Mouse (Mus musculus) lung, adult 2 months (tissue): ENCODE results near the gene Rhbdf2. TPM values are rescaled to one million over a fixed set of nuclear protein-coding genes. Genes with fewer than 3 reads are reported as not detected.
A peak's percentile ranks its signal among the peaks of the same experiment; 100 is the strongest.
"Not testable (repeated sequence)": the region's sequence is repeated elsewhere in the genome, so short reads cannot be mapped to it uniquely, and the experiment has no call there.

Source experiments
- DNase-seq: peaks from one replicate; pipeline ENCODE4 v3.0.0; 2022
- H3K4me1 ChIP-seq: fragments of 200-500 bp; 2 replicates; pipeline ENCODE4 v1.6.1; 2011; ENCODE audit warnings: low read length; ENCODE audit not compliant: control insufficient read depth, insufficient read depth
- H3K4me3 ChIP-seq: fragments of 200-500 bp; replicated peaks from 2 replicates; pipeline ENCODE3; 2011; ENCODE audit warnings: low read depth, mild to moderate bottlenecking, control low read depth, low read length; ENCODE audit errors: extremely low read depth
- CTCF ChIP-seq: fragments of 200-500 bp; IDR thresholded peaks from 2 replicates; pipeline ENCODE4 v1.5.1; 2011; ENCODE audit warnings: mild to moderate bottlenecking, low read length, control low read depth; ENCODE audit not compliant: insufficient read depth
- POLR2A ChIP-seq: fragments of 200-500 bp; IDR thresholded peaks from 2 replicates; pipeline ENCODE4 v1.6.1; 2011; ENCODE audit warnings: low read depth, mild to moderate bottlenecking, control low read depth, low read length, borderline replicate concordance; ENCODE audit errors: extremely low read depth
- WGBS: fragments of 180-500 bp; shearing (Covaris S2); methylation state at CpG from one replicate; pipeline ENCODE4 v1.1.7; 2018; 5-methylcytosine and 5-hydroxymethylcytosine counted together
- polyA plus RNA-seq: library from polyadenylated mRNA; depleted of rRNA; stranded (reverse); fragments of >200 nt; gene quantifications from 2 replicates; pipeline ENCODE4 v1.2.3, GENCODE M21; 2012

The Rhbdf2 gene
- polyA plus RNA-seq, 1 experiment = 82.2 TPM

GRCm38 (mm10) chr11:116612554-116612953 is 14.3 kb downstream of the Rhbdf2 start:
- WGBS = 94% methylated on average over 1 of the region's 1 CpGs
- H3K4me1 ChIP-seq = peaks cover 21% of the 10 kb centered on the region
- H3K4me3 ChIP-seq = no peak overlapping the region
- no peak for TF ChIP-seq CTCF
- no peak for TF ChIP-seq POLR2A
- no peak for DNase-seq

GRCm38 (mm10) chr11:116611883-116612282 is 14.9 kb downstream of the Rhbdf2 start:
- WGBS = 70% methylated on average over 9 of the region's 9 CpGs
- DNase-seq = no peak
- TF ChIP-seq CTCF (no peak), POLR2A (no peak)
- no peak overlapping the region for H3K4me3 ChIP-seq
- H3K4me1 ChIP-seq = peaks cover 18% of the 10 kb centered on the region

- 84% methylated on average over 9 of the region's 9 CpGs for WGBS
- not testable (repeated sequence) for H3K4me3 ChIP-seq, DNase-seq
- peaks cover 11% of the 10 kb centered on the region for H3K4me1 ChIP-seq
Measured at GRCm38 (mm10) chr11:116611168-116611567, 15.7 kb downstream of the Rhbdf2 start.

- Histone ChIP-seq H3K4me1 (peaks cover 7% of the 10 kb centered on the region), H3K4me3 (no peak overlapping the region)
- no peak for DNase-seq
- 86% methylated on average over 15 of the region's 15 CpGs for WGBS
- TF ChIP-seq POLR2A = no peak
- TF ChIP-seq CTCF = no peak
Measured at GRCm38 (mm10) chr11:116609965-116610630, 16.7 kb downstream of the Rhbdf2 start.

DNA sequence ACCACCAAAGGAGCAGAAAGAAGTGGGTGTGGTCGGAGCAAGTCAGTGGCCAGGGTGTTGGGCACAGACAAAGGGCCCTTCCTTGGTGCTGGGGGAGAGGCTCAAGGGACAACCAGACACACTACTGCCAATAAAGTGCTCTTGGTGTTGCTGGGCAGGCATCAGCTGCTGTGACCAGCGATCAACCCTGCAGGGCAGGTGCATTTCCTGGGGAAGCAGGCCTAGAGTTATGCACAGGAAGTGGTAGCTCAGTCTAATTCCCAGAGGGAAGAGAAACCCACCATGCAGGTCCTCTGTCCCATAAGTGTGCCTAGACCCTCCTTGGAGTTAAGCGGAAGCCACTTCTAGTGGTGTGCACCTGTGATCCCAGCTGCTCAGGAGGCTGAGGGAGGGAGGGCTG is 19.1 kb downstream of the Rhbdf2 start:
- TF ChIP-seq CTCF = no peak
- TF ChIP-seq POLR2A = no peak
- WGBS = 86% methylated on average over 3 of the region's 3 CpGs
- H3K4me3 ChIP-seq = no peak overlapping the region
- H3K4me1 ChIP-seq = no peaks in the 10 kb centered on the region; the same call in 1 of the 2 replicates
- no peak for DNase-seq

- Histone ChIP-seq H3K4me1 (no peaks in the 10 kb centered on the region), H3K4me3 (no peak overlapping the region)
- WGBS = 87% methylated on average over 12 of the region's 12 CpGs
- TF ChIP-seq CTCF = no peak
- no peak for TF ChIP-seq POLR2A
- no peak for DNase-seq
Measured at GRCm38 (mm10) chr11:116604097-116604496, 22.7 kb downstream of the Rhbdf2 start.

GRCm38 (mm10) chr11:116603339-116603738 is 23.5 kb downstream of the Rhbdf2 start:
- Histone ChIP-seq H3K4me1 (no peaks in the 10 kb centered on the region), H3K4me3 (no peak overlapping the region)
- WGBS = 91% methylated on average over 10 of the region's 10 CpGs
- TF ChIP-seq POLR2A = no peak
- peak; percentile 70 for TF ChIP-seq CTCF
- DNase-seq = peak; percentile 55

DNA sequence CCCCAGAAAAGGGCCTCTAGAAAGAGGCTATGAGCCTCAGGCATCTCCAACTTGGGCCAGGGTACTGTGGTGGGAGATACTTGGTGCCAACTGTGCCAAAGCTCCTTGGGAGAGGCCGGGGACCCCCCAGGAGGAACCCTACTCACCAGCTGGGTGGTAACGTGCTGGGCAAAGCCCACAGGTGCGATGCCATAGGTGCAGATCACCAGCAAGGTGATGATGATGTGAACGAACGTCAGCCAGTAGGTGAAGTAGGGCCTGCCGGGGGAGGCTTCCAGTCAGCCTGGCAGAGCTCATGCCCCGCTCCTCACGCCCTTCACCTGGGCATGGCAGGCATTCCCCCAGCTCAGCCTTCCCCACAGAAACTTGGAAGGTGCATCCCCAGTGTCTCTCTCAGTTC is 24.8 kb downstream of the Rhbdf2 start:
- TF ChIP-seq CTCF (no peak), POLR2A (no peak)
- H3K4me3 ChIP-seq = no peak overlapping the region
- no peaks in the 10 kb centered on the region for H3K4me1 ChIP-seq
- no peak for DNase-seq
- WGBS = 89% methylated on average over 8 of the region's 8 CpGs

- no peaks in the 10 kb centered on the region for H3K4me1 ChIP-seq
- 90% methylated on average over 8 of the region's 8 CpGs for WGBS
- DNase-seq = no peak
- TF ChIP-seq POLR2A (no peak), CTCF (no peak)
- no peak overlapping the region for H3K4me3 ChIP-seq
Measured at GRCm38 (mm10) chr11:116601166-116601565, 25.7 kb downstream of the Rhbdf2 start.

DNA sequence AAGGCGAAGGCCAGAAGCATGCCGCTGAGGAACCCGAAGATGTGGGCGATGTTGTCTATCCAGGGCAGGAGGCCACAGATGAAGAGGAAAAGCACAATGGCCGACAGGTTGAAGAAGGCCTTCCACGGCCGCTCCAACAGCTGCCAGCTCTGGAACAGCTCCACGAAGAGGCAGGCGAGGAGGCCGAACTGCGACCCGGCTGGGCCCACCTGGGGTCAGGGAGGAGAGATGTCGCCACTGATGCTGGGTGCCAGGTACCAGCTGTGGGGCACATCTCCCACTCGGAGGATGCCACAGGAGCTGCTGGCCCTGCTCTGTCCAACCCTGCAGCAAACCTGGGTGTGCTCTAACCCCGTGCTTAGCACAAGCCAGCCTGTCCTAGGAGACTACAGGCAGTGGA is 27.6 kb downstream of the Rhbdf2 start:
- WGBS = 90% methylated on average over 15 of the region's 15 CpGs
- H3K4me1 ChIP-seq = no peaks in the 10 kb centered on the region
- TF ChIP-seq CTCF (no peak), POLR2A (no peak)
- H3K4me3 ChIP-seq = no peak overlapping the region
- no peak for DNase-seq

DNA sequence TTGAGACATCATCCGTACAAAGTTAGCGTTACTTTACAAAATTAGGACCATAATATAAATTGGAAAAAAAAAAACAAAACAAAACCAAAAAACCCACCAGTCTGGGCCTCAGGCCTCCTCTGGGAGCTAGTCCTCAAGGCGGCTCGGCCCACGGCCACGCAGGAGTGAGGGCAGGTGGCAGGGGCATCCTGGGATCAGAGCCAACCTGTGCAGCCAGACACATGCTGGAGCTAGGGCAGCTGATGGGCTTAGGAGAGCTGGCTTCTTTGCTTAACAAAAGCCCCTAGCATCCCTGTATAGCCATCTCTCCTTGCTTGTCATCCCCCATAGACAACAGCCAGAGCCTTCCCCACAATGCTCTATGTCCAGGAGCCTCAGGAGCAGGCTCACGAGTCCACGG is 28.6 kb downstream of the Rhbdf2 start:
- 85% methylated on average over 8 of the region's 8 CpGs for WGBS
- TF ChIP-seq POLR2A (no peak), CTCF (no peak)
- Histone ChIP-seq H3K4me3 (no peak overlapping the region), H3K4me1 (no peaks in the 10 kb centered on the region)
- no peak for DNase-seq
